ENCODE assay signal across 7 mouse cellular contexts in the genomic region with DNA sequence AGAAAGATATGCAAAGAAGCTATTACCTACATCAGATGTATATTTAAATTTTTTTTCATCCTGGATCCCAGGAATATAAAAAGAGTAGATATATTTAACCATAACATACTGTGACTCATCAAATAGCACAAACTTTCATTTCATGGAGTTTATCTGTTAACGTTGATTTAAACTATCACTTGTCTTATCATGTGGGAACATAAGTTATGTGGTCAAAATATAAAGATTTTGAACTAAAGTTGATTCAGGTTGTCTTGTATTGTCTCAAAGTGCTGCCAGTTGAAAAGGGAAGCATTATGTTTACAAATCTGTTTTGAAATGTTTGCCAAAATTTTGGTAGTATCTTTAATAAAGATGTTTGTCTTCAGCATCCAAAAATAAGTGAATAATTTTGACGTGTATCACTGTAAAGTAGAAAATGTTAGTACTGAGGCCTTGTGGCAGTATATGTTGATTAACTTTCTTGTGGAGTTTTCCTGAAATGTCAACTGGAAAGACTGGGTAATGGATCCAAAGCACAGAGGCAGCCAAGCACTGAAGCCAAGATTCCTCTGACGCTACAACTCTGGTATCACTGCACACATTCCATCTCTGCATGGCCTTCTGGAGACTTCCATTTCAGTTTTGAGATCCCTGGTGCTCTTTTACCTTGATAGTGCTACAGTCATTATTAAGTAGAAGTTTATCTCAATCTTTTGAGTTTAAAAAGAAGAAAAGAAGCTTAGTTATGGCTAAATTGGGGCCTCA.
"Had no signal": no experiment of that assay in that cellular context is flagged by ENCODE, and none has a peak within 500 bp of the region (broad histone marks: within the 10 kb centered on the region; RNA-seq: fewer than 3 reads in every experiment).

No protein-coding gene starts in this region.

- DNase-seq: kidney, postnatal 25 days; layer of hippocampus, adult 9-11 months; liver, embryonic 13.5 days; liver, postnatal 0 days; lung, postnatal 14 days; midbrain, embryonic 14.5 days; thymus, postnatal 4 days had no signal
